Mouse (Mus musculus) ES-Bruce4 (cell line): Measurements from ENCODE around the gene Med20. TPM values are rescaled to one million over a fixed set of nuclear protein-coding genes. Genes with fewer than 3 reads are reported as not detected.
A peak's percentile ranks its signal among the peaks of the same experiment; 100 is the strongest.
"Not testable (repeated sequence)": the region's sequence is repeated elsewhere in the genome, so short reads cannot be mapped to it uniquely, and the experiment has no call there.

Experiments used
- H3K27ac ChIP-seq: 2 replicates; pipeline ENCODE4 v1.5.1; 2012; ENCODE audit warnings: low read length, inconsistent platforms; ENCODE audit not compliant: insufficient read depth
- H3K27me3 ChIP-seq: 2 replicates; pipeline ENCODE4 v1.6.1; 2012; ENCODE audit warnings: mild to moderate bottlenecking, low read length, inconsistent platforms; ENCODE audit not compliant: control insufficient read depth, poor library complexity, insufficient read depth, severe bottlenecking
- H3K36me3 ChIP-seq: 2 replicates; pipeline ENCODE4 v1.6.1; 2012; ENCODE audit warnings: inconsistent platforms, mild to moderate bottlenecking, low read length, moderate library complexity; ENCODE audit not compliant: control insufficient read depth, poor library complexity, insufficient read depth, severe bottlenecking
- H3K4me1 ChIP-seq: one replicate; pipeline ENCODE4 v1.8.1; 2011; ENCODE audit warnings: low read length; ENCODE audit not compliant: control insufficient read depth, insufficient read depth
- H3K4me3 ChIP-seq: 2 replicates; pipeline ENCODE4 v1.5.1; 2011; ENCODE audit warnings: low read depth, mild to moderate bottlenecking, low read length
- H3K9ac ChIP-seq: 2 replicates; pipeline ENCODE4 v1.6.1; 2012; ENCODE audit warnings: low read depth, mild to moderate bottlenecking, inconsistent platforms; ENCODE audit not compliant: poor library complexity, severe bottlenecking
- H3K9me3 ChIP-seq: replicated peaks from 2 replicates; pipeline ENCODE4 v1.6.1; 2012; ENCODE audit warnings: mild to moderate bottlenecking, low read length, inconsistent platforms; ENCODE audit not compliant: control insufficient read depth, poor library complexity, insufficient read depth, severe bottlenecking
- CTCF ChIP-seq: IDR thresholded peaks from one replicate; pipeline ENCODE4 v1.8.1; 2011; ENCODE audit warnings: low read depth, low read length
- EP300 ChIP-seq: IDR thresholded peaks from 2 replicates; pipeline ENCODE4 v1.6.1; 2011; ENCODE audit warnings: low read depth, low read length; ENCODE audit not compliant: insufficient read depth
- POLR2A ChIP-seq: IDR thresholded peaks from one replicate; pipeline ENCODE4 v1.8.1; 2011; ENCODE audit warnings: low read length; ENCODE audit not compliant: insufficient read depth
- polyA plus RNA-seq: library from polyadenylated mRNA; stranded (reverse); fragments of >200 nt; gene quantifications from 2 replicates; pipeline ENCODE4 v1.2.4, GENCODE M21; 2011; ENCODE audit warnings: low read depth; ENCODE audit not compliant: missing spikeins, insufficient read depth, insufficient read length

Med20 gene
- polyA plus RNA-seq, 1 experiment, result 26.4 TPM

DNA sequence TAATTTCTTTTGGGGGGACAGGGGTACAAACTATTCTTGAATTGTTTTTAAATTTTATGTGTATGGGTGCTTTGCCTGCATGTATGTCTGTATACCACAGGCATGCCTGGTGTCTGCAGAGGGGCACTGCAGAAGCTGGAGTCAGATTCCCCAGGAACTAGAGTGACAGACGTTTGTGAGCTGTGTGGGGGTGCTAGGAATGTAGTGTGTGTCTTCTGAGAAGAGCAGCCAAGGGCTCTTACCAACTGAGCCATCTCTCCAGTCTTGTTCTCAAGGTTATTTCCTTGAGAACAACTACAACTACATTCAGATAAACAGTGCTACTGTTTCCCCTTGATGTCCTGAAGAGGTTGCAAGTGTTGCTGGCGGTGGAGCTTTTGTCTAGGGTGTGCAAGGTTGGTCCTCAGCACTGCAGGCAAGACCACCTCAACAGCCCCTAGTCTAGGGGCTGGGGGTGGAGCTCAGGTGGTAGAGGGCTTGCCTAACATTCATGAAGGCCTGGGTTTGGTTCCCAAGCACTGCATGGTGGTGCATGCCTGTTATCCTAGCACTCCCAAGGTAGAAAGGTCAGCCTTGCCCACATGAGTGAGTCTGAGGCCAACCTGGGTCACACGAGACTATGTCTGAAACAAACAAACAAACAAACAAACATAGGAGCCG lies 20.9 kb downstream of the Med20 start:
- H3K4me1 ChIP-seq, result no peaks in the 10 kb centered on the region
- no peak overlapping the region for H3K4me3 ChIP-seq
- no peaks in the 10 kb centered on the region; the same call in 1 of the 2 replicates for H3K36me3 ChIP-seq
- no peak overlapping the region for H3K9ac ChIP-seq
- no peaks in the 10 kb centered on the region for H3K9me3 ChIP-seq
- no peaks in the 10 kb centered on the region for H3K27me3 ChIP-seq
- no peak overlapping the region for H3K27ac ChIP-seq
- no peak for TF ChIP-seq EP300
- TF ChIP-seq POLR2A, result no peak
- no peak for TF ChIP-seq CTCF

DNA sequence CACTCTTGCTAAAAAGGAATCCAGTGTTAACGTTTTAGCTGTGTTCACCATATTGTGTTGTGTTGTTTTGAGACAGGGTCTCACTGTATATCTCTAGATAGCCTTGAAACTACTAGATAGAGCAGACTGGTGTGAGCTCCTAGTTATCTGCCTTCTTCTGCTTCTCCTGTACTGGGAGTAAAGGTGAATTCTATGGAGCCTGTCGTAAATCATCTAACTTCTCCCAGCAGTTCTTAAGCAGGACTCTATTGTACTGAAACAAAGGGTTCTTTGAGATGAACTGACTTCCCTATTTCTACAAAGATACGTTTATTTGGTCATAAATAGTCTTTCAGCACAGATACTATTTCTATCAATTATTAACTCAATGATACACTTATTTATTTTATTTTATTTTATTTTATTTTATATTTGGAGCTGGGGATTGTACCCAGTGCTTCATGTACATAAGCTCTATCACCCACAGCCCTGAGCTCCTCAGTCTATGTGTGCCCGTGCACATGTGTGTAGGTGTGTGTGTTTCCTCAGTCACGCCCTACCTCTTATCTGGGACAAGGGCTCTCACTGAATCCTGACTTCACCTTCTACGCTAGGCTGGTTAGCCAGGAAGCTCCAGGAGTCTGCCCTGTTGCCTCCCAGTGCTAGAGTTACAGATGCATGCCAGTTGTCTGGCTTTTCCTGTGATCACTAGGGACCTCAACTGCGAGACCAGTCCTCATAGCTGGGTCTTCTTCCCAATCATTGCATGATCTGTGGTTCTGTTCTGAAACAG lies 22.8 kb downstream of the Med20 start:
- no peak overlapping the region for H3K9ac ChIP-seq
- no peak for TF ChIP-seq POLR2A
- no peak overlapping the region for H3K4me3 ChIP-seq
- no peaks in the 10 kb centered on the region; the same call in 1 of the 2 replicates for H3K36me3 ChIP-seq
- no peaks in the 10 kb centered on the region for H3K9me3 ChIP-seq
- no peaks in the 10 kb centered on the region for H3K27me3 ChIP-seq
- no peak overlapping the region for H3K27ac ChIP-seq
- no peaks in the 10 kb centered on the region for H3K4me1 ChIP-seq

DNA sequence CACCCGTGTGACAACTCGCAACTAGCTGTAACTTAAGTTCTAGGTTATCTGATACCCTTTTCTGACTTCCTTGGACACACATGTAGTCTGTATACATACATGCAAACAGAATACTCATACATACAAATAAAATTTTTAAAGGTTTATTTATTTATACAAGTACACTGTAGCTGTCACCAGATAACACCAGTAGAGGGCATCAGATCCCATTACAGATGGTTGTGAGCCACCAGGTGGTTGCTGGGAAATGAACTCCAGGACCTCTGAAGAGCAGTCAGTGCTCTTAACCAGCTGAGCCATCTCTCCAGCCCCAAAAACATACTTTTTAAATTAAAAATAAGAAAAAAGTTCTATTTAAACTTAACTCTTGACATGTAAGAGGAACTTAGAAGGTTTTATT lies 31.6 kb downstream of the Med20 start:
- no peak overlapping the region for H3K4me3 ChIP-seq
- no peak overlapping the region for H3K9ac ChIP-seq
- H3K27me3 ChIP-seq, result no peaks in the 10 kb centered on the region
- TF ChIP-seq CTCF (peak; percentile 27), POLR2A (no peak), EP300 (no peak)
- no peak overlapping the region for H3K27ac ChIP-seq
- no peaks in the 10 kb centered on the region for H3K36me3 ChIP-seq
- no peaks in the 10 kb centered on the region for H3K4me1 ChIP-seq
- H3K9me3 ChIP-seq, result no peaks in the 10 kb centered on the region

DNA sequence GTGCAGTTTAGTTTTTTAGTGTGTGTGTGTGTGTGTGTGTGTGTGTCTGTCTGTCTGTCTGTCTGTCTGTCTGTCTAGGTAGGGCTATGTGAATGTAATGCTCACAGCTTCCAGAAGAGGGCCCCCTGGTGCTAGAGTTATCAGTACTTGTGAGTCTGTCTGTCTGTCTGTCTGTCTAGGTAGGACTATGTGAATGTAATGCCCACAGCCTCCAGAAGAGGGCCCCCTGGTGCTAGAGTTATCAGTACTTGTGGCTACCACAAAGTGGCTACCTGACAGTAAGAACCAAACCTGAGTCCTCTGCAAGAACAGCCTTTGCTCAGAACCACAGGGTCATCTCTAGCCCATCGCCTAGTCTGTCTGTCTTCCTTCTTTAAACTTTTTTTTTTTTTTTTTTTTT lies 35.3 kb downstream of the Med20 start:
- Histone ChIP-seq H3K4me3 (no peak overlapping the region), H3K4me1 (no peaks in the 10 kb centered on the region), H3K9me3 (no peaks in the 10 kb centered on the region), H3K27ac (no peak overlapping the region), H3K9ac (no peak overlapping the region), H3K36me3 (no peaks in the 10 kb centered on the region), H3K27me3 (no peaks in the 10 kb centered on the region)
- TF ChIP-seq CTCF, result peak; percentile 52
- no peak for TF ChIP-seq POLR2A
- TF ChIP-seq EP300, result no peak

DNA sequence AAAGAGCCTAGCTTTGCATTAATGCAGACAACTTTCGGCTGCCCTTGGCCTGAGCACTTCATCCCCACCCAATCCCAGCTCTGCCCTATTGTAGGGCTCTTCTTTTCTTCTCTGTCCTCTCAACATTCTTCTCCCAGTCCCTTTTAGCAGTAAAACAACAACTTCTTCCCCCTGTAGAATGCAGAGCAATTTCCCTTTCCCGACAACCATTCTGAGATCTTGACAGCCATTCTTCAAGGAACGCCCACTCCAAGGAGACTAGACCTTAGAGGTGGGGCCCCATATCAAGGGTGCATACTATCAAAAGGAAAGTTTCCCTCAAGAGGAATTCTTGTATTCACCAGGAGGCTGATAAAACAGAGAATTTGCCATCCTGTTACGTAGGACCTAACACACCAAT lies 37.6 kb downstream of the Med20 start:
- Histone ChIP-seq H3K27me3 (no peaks in the 10 kb centered on the region), H3K4me3 (no peak overlapping the region), H3K4me1 (no peaks in the 10 kb centered on the region), H3K9me3 (no peaks in the 10 kb centered on the region), H3K9ac (no peak overlapping the region), H3K36me3 (no peaks in the 10 kb centered on the region), H3K27ac (peak overlapping the region; percentile 95)
- TF ChIP-seq POLR2A, result no peak
- TF ChIP-seq EP300, result 0 out of 2 replicates have a peak, but pooled peaks have one; percentile 40
- TF ChIP-seq CTCF, result no peak

DNA sequence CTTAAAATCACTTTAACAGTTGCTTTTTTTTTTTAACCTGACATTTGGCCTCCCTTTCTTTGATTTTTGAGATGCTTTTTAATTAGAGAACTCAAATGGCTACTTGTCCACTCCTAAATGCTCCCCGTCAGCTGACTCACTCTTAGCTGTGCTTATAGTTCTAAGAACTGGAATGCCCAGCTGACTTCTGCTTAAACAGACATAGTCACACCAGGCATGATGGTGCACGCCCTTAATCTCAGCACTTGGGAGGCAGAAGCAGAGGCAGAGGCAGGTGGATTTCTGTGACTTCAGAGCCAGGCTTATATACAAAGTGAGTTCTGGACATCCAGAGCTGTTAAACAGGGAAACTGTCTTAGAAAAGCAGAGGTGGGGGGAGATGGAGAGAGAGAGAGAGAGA lies 40.6 kb downstream of the Med20 start:
- no peaks in the 10 kb centered on the region for H3K9me3 ChIP-seq
- no peaks in the 10 kb centered on the region for H3K4me1 ChIP-seq
- H3K36me3 ChIP-seq, result no peaks in the 10 kb centered on the region
- no peak for TF ChIP-seq EP300
- TF ChIP-seq POLR2A, result no peak
- TF ChIP-seq CTCF, result no peak
- no peak overlapping the region for H3K27ac ChIP-seq
- no peak overlapping the region for H3K9ac ChIP-seq
- H3K27me3 ChIP-seq, result no peaks in the 10 kb centered on the region
- no peak overlapping the region for H3K4me3 ChIP-seq

DNA sequence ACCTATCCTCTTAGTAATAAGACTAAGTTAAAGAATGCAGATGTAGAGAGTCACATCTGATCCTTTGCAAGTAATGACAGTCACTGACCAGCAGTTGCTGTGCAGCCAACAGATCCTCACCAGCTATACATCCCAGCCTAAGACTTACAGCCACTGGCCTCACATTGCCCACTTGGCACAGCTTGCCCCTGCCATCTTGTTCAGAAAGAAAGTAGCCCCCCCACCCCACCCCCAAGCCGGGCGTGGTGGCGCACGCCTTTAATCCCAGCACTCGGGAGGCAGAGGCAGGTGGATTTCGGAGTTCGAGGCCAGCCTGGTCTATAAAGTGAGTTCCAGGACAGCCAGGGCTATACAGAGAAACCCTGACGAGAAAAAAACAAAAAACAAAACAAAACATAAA lies 43.0 kb downstream of the Med20 start:
- not testable (repeated sequence) for H3K9me3 ChIP-seq, H3K27ac ChIP-seq, H3K27me3 ChIP-seq, H3K4me3 ChIP-seq, H3K9ac ChIP-seq, H3K36me3 ChIP-seq, H3K4me1 ChIP-seq
